Mouse (Mus musculus) spleen, adult 18-20 months (tissue): ENCODE data around the gene Tulp4.

ENCODE experiments used
- DNase-seq, 2 experiments: peaks; one replicate each; pipeline ENCODE4 v3.0.0; 2022; ENCODE audit warnings: mixed read lengths in 2 of 2

Tulp4 gene

GRCm38 (mm10) chr17:6106361-6107014 lies at the start of gene Tulp4:
Gene Tulp4 (plus strand): TSS chr17:6106437.
- DNase-seq: peak; percentile 77 to 79

DNA sequence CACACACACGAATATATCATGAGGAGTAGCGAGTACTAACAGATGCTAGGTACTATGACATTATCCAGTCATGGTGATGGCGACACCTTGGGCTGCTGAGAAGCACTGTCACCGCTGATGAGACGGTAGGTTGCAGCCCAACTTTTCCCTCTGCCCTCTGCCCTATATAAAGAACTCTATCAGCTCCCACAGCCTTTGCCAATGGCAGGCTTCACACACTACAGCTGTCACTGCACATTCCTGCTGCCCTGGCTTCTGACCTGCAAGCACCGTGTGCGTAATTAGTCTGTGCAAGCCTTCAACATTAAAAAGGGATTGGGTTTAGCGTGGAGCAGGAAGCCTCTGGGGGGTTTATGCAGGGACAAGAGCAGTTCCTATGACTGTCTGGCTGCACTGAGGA lies 43.4 kb upstream of the Tulp4 start:
- DNase-seq: no peak

DNA sequence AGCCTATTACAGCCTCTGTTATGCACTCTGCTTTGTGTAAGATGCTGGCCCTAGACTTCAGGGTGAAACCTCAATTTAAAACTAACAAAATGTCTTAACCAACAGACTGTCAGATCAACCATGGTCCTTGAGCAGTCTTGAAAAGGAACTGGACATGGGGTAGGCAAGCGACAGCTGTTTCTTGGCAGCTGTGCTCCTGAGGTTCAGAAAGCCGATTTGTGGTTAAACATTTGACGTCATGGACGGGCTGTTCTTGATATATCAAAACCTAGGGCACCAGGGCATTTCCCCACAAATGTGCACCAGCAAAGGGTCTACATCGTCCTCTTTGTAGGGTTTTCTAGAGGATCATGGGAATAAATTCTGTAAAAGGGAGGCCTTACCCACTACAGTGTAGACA lies 42.7 kb upstream of the Tulp4 start:
- DNase-seq: no peak

GRCm38 (mm10) chr17:6066021-6066420 lies 40.2 kb upstream of the Tulp4 start:
- DNase-seq: no peak

DNA sequence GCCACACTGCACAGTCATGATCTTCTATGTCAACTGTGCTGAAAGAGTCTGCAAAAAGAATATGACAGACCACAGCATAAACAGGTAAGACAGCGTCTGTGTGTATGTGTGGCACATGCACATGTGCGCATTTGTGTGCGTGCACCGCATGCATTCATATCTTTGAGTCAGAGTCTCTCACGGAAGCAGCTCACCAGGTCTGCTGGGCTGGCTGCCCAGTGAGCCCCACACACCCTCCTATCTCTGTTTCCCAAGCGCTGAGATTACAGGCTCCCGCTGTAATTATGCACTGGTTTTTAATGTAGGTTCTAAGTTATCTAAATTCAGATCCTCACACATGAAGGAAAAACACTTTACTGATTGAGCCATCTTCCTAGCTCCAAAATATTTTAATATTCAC lies 38.6 kb upstream of the Tulp4 start:
- DNase-seq: no peak

GRCm38 (mm10) chr17:6069866-6070265 lies 36.4 kb upstream of the Tulp4 start:
- no peak for DNase-seq

DNA sequence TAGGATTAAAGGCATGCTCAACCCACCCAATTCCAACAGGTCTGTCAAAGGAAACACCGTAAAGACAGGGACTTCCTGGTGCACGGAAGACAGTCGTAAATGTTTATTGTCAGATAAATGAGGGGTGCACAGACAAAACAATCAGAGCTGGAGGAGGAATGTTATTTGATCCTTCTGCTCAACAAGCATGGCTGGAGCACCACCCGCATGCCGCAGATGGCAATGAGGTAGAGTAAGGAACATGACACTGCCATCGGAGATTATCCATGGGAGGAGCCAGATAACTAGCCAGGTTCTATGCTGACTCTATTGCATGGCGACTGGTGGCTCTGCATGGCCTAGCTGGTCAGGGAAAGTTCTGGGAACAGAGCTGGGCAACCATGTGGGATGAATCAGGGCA lies 32.8 kb upstream of the Tulp4 start:
- no peak for DNase-seq

DNA sequence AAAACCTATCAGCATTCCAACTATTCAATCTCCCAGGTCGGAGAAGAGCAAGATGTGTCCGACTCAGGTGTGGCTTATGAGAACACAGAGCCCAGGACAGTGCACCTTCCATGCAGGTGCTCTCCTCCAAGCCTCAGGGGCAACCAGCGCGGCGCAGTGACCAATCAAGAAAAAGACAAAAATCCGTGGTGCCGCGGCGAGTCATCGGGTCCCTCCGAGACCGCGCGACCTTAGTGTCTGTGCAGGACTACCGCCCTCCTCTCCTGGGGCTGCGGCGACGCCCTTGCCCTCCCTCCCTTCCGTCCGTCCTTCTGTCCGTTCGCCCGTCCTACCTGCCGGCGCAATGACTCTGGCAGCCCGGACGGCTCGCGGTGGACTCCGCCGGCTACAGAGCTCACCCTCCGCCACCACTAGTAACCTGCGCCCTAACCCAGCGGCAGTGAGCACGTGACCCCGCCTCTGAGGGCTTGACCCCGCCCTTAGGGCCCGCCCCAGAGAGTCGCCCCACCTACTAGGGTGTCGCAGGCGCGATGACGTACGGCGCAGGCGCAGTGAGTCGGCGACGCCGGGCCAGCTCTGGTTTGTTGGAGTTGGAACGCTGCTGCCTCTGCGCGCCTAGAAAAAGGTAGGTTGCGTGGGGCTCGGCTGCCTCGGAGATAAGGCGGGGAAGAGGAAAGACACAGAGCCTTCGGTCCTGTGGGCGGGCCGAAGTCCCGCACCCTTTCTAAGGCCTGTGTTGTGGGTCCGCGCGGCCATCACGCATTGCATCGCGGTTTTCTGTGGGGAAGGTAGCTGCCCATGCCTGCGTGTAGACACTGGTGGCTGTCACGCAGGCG lies 26.7 kb upstream of the Tulp4 start, which contains the start of the genes Serac1 and Gtf2h5:
Gene Serac1, minus strand, starts transcription at position 455 of the 836 bp plus-strand sequence.
Gene Gtf2h5, plus strand, starts transcription at position 500 of the 836 bp plus-strand sequence.
- peak; percentile 97 to 98 for DNase-seq

- DNase-seq: no peak
These were observed 22.8 kb upstream of the Tulp4 start for GRCm38 (mm10) chr17:6083323-6083890.

DNA sequence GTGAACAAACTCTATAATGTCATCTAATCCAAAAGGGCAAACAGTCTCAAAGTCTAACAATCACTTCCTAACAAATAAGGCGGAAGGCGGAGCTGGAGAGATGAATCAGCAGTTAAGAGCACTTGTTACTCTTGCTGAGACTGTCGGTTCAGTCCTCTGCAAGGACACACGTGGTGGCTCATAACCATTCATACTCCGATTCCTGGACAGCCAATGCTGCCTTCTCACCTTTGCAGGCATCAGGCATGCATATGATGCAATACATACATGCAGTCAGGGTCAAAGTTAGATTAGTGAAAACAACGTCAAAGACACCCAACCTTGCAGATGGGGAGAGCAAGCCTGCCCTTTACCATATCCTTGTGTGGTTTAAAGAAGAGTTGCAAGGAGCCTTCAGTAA lies 14.6 kb upstream of the Tulp4 start:
- no peak for DNase-seq

DNA sequence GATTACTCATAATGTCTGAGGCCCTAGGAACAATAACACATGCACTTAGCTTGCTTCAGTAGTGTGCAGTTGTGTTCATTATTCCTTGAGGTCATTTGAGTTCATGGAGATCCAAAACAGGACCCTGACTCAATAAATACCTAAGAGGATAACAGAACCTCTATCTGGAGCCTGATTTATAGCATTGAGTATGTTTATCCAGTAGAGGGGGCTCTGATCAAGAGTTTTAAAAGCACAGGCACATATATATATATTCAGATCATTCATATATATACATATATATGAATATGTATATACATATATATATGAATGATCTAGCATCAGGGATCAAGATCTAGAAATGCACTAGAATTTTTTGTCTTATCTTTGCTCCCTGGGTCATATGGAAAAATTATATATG lies 10.7 kb upstream of the Tulp4 start:
- no peak for DNase-seq

GRCm38 (mm10) chr17:6097884-6098283 lies 8.4 kb upstream of the Tulp4 start:
- peak; percentile 30 to 62 for DNase-seq

DNA sequence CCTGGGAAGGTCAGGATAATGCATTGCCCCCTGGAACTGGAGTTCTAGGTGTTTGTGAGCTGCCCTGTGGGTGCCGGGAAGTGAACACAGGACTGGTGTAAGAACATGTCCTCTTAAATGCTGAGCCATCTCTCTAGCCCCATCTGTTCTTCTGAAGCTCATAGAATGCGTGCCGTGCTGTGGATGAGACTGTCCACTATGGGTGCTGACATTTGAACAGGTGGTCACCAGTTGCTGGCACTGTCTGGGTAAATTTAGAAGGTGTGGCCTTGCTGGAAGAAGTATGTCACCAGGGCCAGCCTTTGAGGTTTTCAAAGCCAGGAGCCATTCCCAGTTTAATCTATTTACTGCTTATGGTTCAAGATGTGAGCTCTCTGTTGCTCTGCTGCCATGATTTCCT lies 4.0 kb upstream of the Tulp4 start:
- no peak for DNase-seq

- DNase-seq: no peak
These were observed 2.7 kb upstream of the Tulp4 start for GRCm38 (mm10) chr17:6103566-6103965.

GRCm38 (mm10) chr17:6107015-6107601 lies 871 bp downstream of the Tulp4 start:
- peak; percentile 29 to 42 for DNase-seq

- DNase-seq: no peak
These were observed 1.9 kb downstream of the Tulp4 start for GRCm38 (mm10) chr17:6108175-6108574.

DNA sequence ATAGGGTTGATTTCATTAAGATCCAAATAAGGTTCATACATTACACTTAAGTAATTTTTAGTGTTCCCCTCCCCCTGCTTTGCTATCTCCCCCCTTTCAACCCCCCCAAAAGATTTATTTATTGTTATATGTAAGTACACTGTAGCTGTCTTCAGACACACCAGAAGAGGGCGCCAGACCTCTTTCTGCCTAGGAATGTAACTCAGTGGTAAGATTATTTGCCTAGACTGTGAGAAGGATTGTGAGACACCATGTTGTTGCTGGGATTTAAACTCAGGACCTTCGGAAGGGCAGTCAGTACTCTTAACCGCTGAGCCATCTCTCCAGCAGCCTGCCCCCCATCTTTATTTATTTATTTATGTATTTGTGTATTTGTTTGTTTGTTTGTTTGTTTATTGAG lies 4.7 kb downstream of the Tulp4 start:
- DNase-seq: no peak

GRCm38 (mm10) chr17:6113653-6114052 lies 7.4 kb downstream of the Tulp4 start:
- no peak for DNase-seq

DNA sequence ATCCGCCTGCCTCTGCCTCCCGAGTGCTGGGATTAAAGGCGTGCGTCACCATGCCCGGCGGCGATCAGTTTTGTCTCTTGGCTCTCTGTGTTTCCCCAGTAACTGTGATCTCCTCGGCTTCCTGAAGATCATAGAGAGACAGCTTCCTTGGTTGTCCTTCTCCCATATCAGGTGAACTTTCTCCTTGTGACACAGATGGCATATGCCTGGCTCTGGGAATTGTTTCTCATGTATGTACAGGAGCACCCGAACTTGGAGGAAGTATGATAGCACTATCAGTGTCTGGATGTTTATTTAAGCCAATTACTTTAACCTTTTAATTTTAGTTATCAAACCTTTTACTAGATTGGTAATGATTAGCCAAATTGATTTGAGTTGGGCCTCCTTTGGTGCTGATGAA lies 8.8 kb downstream of the Tulp4 start:
- no peak for DNase-seq

DNA sequence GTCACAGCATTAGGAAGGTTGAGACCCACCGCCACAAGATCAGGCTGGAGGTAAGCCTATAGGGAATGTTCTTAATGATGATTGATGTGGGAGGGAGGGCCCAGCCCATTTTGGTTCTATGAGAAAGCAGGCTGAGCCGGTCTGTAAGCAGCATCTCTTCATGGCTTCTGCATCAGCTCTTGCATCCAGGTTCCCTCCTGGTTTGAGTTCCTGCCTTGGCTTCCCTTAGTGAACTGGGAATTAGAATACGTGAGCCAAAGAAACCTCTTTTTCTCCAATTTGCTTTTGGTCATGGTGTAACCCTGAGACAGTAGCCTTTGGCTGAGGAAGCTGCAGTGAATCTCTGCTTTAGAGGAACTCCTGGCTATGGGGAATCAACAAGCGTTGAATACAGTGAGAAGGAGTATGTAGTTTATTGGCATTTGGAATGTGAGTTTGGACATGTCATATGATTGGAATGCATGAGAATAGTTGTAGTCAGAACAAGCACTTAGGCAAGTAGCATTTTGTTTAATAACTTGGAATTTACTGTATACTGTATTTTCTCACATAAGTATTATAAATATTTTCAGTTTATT lies 11.0 kb downstream of the Tulp4 start:
- DNase-seq: no peak

- DNase-seq: no peak
These were observed 11.7 kb downstream of the Tulp4 start for GRCm38 (mm10) chr17:6117917-6118316.

GRCm38 (mm10) chr17:6118861-6119260 lies 12.6 kb downstream of the Tulp4 start:
- DNase-seq: no peak

GRCm38 (mm10) chr17:6123776-6124175 lies 17.5 kb downstream of the Tulp4 start:
- DNase-seq: no peak
